Mouse (Mus musculus) kidney, postnatal 25 days (tissue): ENCODE results near the gene Sec24c.

Source experiments
- DNase-seq, 2 experiments: peaks; one replicate each; pipeline ENCODE4 v3.0.0; 2021; ENCODE audit warnings: mixed read lengths in 2 of 2

Gene Sec24c

DNA sequence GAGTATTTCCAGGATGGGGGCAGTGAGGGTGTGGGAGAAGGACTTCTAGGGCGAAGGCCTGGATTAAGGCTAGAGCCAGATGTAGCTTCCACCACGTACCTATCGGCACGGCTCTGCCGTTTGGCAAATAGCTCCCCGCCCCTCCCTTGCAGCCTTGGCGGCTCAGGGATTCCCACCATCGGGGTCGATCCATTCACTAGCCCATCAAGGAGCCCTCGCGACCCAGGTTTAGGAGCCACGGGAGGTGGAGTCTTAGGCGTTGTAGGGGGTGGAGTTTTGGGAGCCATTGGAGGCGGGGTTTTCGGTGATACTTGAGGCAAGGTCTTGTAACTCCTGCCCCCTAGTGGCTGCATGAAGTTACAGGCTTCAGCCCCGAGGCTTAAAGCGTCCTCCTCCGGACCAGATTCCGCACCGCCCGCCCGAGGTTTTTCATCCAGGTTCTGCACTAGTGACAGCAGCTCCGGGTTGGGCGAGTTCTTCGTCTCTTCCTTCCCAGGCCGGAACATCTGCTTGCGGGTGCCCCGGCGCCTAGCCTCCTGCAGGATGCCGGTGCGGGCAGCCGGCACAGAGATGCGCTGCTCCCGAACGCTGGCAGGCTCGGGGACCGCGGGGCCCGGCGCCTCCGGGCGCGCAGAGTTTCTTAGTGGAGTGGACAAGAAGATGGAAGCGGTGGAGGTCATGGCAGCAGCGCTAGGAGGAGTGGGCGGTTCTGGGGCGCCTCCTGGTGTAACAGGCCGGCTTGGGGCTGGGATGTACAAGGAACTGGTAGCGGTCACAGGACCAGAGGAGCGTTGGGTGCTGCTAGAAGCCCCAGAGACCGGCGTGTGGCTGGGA, 13.1 kb upstream of the Sec24c start:
- peak; percentile 96 to 98 for DNase-seq

DNA sequence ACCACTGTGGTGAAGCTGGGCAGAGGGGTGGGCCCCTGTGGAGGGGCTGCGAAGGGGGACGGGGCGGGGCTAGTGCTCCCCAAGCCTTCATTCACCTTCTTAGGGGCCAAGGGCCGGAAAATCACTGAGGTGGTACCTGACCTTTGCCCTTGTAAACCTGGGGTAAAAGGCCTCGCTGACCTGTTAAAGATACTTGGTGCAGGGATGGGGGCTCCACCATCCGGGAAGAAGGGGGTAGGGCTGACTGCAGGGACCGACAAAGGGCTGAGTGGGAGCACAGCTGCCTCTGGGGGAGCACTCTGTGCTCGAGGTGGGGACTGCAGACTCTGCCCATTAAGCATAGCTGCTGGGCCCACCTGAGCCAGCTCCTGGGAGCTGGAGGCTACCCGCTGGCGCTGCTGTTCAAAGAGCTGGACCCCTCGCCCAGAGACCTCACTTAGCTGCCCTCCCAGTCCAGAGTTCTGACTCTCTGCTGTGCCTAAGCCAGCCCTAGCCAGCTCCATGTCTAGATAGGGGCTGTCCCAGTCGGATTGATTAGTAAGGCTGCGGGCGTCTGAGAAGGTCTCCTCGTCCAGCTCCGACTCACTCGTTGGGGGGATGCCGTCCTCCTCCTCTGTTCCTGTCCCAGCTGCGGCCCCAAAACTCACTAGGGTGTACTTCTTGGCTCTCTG, 12.3 kb upstream of the Sec24c start:
- DNase-seq = peak in 1 of 2 experiments; percentile 83

DNA sequence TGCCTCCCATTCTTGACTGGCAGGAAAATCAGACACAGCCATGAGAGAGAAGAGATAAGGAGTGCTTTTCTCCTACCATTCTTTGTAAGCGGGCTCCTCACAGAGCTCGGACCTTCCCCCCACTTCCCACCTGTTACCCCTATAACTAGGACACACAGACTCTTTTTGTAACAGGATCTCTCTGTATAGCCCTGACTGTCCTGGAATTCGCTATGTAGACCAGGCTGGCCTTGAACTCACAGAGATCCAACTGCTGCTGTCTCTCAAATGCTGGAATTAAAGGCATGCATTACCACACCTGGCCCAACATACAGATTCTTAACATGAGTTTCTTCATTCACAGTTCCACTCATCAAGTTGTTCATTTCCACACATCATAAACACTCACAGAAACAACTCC, 11.4 kb upstream of the Sec24c start:
- no peak for DNase-seq

DNA sequence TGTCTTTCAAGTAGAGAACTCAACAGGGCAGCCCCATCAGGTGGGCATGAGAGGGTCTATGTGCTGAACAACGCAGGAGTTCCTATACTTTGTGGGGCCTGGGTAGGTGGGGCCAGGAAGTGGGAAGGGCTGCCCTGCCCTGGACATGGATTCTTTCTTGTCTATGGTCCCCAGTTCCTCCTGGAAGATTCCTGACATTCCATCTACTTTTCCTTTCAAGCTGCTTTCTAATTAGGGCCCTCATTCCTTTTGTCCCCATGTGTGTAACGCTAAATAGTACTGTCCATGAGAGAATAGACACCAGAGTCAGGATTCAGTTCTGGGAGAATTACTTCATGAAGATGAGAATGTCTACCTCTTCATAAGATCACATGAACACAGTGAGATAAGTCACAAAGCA, 10.5 kb upstream of the Sec24c start:
- no peak for DNase-seq

DNA sequence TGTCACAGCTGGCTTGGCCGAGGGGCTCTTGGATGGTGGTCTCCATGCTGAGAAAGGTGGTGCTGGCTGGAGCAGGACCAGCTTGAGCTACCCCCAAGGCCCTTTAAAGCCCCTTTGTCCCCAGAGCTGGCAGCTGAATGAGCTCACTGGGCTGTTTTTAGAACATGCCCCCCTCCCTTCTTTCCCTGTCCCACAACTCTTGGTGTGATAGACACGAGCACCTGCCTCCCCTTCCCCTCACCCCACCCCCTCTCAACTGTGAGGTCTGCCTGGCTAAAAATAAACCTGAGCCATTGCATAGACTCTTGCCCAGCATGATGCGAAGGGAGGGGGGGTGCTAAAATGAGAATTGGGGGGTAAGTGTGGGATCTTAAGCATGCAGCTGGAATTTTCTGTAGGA, 9.7 kb upstream of the Sec24c start:
- no peak for DNase-seq

DNA sequence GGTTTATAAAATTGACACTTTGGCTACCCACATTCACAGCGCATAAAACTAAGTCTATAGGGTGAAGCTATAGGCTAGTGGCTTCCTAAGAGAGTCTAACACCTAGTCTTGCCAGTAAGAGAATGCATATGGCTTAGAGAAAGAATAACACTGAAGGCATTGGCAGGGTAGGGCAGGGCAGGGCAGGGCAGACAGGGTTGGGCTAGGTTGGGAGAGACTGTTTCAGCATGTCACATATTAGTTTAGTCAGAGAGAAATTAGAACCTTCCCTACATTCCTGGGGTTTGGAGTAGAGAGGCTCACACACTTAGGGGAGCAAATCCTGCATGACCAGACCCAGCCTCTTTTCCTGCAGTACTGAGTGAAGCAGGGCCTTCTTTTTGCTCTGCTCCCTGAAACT, 6.6 kb upstream of the Sec24c start:
- no peak for DNase-seq

DNA sequence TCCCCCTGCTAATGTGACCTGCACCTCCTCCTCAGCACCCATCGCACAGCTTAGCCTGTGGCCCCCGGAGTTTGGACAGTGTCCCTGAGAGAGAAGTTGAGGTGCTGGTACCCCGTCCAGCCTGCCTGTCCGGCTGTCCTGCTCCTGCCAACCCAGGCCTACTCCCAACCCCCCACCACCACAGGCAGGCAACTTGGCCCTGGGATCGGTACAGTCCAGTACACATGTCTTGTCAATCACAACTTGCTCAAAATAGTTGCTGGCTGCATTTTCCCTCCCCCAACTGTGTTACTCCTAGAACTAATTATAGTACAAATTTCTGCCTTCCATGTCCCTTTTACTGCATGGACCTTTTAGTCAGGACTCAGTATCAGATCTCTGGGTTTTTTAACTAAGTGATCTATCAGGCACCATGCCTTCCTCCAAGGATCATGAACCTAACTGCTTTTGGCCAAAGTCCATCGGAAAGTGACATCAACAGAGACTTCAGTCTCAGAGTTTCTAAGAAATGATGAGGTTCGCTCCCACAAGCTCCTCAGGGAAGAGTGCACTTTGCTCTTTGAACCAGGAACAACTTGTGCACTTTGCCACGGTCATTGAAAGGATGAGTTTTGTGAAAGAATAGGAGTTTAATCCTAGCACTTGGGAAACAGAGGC, 5.8 kb upstream of the Sec24c start, which contains the start of gene Synpo2l:
Gene Synpo2l, minus strand, starts transcription at position 201 of the 657 bp plus-strand sequence.
- peak; percentile 64 to 83 for DNase-seq

DNA sequence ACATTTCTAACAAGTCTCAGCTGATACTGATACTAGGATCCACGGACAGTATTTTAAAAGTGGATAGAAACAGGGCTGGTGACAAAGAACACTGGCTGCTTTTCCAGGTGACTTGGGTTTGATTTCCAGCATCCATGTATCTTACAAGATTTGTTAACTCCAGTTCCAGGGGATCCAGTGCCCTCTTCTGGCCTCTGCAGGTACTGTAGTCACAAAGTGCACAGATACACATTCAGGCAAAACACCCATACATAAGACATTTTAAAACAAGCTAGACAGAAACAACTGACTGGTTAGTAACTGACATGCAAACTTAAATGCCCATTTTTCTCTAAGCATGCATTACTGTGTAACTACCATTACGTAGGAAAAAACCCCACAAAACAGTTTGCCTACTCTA, 1.1 kb upstream of the Sec24c start:
- DNase-seq = peak; percentile 62 to 70

DNA sequence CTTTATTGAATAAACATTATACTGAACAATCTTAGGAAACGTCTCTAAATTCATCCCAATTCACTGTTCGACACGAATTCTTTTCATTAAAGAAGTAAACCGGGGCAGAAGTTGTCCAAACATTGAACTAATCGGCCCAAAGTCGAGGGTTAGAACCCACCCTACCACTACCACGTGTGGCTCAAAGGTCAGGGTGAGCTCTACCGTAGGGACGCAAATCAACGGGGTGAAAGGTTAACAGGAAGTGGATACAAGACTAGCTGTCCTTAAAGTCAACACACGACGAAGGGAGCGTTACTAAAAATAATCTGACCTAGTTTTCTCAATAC, 409 bp upstream of the Sec24c start:
- DNase-seq = peak; percentile 75 to 87

DNA sequence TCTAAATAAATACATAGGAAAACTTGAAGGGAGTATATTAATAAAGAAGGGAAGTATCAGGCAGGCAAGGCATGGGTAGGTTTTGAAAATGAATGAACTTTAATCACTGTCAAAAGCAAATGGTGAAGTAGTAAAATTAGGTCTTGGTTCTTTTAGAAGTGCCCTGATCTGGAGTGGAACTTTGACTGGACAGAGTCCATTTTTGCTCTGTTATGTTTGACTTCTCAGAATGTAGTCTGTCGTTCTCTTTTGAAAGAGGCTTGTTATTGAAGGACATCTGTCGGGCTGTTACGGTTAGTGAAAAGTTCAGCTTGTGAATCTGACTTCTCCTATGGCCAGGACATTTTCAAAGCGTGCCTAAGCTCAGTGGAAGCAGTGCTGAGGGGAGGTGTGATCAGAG, 3.8 kb downstream of the Sec24c start:
- no peak for DNase-seq

DNA sequence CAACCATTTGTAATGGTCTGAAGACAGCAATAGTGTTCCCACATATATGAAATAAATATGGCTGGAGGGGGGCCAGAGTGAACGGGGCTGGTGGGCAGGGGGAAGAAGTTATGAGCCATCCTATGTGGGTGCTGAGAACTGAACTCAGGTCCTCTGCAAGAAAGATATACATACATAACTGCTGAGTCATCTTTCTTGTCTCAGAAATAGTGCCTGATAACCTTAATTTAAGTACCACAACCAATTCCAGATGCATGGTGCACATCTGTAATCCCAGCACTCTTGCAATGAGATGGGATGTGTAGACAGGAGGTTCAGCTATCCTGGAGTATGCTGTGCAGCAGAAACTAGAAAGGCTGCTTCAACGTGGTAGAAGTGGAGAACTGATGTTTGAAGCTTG, 7.6 kb downstream of the Sec24c start:
- DNase-seq = no peak

DNA sequence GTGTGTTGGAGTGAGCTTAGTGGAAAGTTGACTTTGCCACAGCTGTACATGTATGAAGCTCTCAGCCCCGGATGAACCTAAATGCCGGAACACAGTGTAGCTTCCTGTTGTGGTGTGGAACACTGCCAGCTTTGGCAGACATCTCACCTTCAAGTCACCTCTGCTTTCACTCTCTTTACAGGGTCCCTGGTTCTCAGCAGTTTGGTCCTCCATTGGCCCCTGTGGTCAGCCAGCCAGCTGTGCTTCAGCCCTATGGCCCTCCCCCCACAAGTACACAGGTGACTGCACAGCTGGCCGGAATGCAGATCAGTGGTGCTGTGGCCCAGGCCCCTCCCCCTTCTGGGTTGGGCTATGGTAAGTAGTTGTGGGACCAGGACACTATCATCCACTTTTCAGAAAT, 8.4 kb downstream of the Sec24c start:
- DNase-seq = peak; percentile 63 to 82

DNA sequence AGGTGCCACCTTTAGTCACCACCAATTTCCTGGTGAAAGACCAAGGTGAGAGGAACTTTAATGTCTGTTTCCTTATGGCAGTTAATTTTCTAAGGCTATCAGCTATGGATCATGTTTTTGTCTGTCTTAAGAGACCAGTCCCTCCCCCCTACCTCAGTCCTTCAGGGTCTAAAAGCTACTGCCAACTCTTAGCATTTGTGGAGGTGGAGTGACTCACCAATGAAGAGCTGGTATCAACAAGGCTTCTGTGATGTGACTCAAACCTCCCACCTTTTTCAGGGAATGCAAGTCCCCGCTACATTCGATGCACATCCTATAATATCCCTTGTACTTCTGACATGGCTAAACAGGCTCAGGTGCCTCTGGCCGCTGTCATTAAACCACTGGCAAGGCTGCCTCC, 12.5 kb downstream of the Sec24c start:
- no peak for DNase-seq

DNA sequence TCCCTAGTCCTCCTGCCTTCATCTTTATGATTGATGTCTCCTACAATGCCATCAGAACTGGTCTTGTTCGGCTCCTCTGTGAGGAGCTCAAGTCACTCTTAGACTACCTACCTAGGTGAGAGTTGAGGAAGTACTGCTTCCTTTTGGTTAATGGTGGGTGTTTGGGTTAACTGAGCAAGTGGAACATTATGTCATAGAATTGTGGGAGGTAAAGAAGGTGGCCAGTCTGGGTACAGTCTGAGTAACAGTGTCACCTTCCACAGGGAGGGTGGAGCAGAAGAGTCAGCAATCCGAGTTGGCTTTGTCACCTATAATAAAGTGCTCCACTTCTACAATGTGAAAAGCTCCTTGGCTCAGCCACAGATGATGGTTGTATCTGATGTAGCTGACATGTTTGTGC, 14.9 kb downstream of the Sec24c start:
- no peak for DNase-seq

DNA sequence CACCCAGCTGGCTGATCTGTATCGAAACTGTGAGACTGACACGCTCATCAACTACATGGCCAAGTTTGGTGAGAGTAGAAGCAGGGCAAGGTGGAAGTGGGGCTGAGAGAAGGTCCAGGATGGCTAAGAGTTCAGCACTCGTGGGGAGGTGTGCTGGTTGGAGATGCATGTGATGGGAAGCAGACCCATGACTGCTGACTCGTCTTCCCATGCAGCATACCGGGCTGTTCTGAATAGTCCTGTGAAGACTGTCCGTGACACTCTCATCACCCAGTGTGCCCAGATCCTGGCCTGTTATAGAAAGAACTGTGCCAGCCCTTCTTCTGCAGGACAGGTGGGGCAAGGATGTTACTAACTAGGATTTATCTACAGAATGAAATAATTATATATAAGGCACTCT, 17.7 kb downstream of the Sec24c start:
- DNase-seq = no peak

DNA sequence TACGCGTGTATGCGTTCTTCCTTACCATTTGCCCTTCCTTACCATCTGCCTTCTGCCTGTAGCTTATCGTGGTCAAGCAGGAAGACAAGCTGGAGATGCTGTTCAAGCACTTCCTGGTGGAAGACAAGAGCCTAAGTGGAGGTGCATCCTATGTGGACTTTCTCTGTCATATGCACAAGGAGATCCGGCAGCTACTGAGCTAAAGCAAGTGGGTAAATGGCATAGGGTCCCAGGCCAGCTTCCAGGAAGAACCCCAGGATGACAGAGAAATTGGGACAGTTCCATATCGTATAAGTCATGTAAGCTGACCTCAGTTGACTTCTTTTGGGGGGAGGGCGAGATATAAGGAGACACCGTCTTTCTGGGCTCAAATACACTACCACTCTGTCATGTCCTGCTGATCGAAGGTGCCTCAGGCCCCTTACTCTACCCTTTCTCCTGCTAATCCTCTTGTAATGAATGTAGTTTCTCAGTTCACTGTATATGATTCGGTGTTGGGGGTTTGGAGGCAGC, 19.5 kb downstream of the Sec24c start:
- DNase-seq = no peak

DNA sequence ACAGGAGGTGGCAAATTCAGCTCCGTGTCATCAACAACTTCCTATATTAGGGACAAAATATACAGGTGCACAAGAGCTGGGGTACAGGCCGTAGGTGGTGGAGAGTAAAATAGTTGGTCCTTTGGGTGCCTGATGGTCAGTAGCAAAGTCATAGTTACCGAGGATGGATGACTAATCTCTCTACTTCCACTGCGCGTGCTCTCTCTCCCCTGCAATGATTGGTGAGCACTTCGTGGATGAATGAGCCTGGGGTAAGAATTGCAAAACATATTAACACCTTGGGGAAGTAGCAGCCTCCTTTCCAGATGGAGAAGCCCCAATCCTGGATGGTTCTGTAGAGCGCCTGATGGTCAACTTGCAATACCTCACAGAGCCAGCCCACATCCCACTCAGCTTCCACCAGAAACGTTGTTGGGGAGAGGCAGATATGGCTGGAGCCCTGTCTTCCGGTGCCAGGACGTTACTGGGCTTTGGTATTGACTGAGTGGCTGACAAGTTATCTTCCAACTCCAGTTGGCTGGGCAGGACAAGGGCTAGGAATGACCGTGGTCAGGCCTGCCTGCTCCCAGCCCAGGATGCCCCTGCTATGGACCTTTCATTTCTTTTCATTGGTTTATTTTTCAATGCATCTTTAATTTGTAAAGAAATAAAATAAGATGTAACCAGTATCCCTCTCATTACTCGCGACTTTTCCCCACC, 20.2 kb downstream of the Sec24c start:
- DNase-seq = no peak

DNA sequence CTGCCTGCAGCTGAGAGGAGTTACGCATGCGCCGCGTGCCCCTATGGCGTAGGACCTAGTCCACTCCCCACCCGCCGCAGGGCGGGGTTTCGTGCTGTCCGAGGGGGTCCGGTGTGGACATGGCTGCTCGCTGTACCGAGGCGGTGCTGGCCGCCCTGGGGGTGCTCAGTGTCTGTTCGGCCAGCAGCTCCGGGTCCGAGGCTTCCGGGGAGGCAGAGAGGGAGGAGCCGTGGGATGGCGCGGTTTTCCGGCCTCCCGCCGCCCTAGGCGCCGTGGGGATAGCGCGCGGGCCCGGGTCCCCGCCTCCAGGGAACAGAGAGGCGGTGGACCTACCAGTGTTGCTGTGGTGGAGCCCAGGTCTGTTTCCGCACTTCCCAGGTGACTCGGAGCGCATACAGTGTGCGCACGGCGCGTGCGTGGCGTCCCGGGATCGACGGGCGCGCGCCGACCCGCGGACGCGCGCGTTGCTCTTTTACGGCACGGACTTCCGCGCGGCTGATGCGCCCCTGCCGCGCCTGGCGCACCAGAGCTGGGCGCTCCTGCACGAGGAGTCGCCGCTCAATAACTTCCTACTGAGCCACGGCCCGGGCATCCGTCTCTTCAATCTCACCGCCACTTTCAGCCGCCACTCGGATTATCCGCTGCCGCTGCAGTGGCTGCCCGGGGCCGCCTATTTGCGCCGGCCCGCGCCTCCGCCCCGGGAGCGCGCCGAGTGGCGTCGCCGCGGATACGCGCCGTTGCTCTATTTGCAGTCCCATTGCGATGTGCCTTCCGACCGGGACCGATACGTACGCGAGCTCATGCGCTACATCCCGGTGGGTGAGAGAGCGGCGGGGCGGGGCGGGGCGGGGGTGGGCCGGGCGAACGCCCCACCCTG, 21.0 kb downstream of the Sec24c start, which contains the start of gene Fut11:
Gene Fut11, plus strand, starts transcription at position 85 of the 877 bp plus-strand sequence.
- DNase-seq = peak; percentile 87 to 93

DNA sequence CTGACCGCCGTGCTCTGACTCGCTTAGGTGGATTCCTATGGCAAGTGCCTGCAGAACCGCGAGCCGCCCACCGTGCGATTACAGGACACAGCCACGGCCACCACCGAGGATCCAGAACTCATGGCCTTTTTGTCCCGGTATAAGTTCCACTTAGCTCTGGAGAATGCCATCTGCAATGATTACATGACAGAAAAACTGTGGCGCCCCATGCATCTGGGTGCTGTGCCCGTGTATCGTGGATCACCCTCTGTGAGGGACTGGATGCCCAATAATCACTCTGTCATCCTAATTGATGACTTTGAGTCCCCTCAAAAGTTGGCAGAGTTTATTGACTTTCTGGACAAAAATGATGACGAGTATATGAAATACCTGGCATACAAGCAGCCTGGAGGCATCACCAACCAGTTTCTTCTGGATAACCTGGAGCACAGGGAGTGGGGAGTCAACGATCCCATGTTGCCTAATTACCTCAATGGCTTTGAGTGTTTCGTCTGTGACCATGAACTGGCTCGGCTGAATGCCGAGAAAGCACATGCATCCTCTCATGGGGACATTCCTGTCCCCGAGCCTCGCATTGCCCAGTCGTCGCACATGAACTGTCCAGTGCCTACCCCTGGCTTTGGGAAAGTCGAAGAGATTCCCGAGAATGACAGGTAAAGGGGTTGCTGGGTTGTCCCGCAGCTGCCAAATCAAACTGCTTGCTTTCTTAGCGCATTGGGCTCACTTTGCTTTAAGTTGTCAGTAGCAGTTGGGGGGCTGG, 21.8 kb downstream of the Sec24c start:
- peak in 1 of 2 experiments; percentile 49 for DNase-seq

DNA sequence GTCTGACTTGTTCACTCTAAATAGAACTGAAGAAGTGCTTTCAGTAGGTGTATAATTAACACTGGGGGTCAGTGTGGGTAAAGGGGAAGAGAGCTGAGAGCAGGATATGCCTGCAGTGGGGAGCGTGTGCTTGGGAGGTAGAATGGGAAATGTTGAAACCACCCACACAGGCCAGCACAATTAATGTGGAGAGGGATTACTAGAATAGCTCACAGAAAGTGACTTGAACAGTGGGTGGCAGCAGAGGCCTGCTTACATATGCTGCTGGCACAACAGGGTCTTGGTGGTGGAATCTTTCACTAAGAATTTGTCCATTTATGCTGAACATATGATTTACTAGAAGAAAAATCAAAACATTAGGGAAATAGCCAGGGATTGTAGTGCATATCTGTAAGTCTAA, 22.9 kb downstream of the Sec24c start:
- peak; percentile 59 to 61 for DNase-seq

DNA sequence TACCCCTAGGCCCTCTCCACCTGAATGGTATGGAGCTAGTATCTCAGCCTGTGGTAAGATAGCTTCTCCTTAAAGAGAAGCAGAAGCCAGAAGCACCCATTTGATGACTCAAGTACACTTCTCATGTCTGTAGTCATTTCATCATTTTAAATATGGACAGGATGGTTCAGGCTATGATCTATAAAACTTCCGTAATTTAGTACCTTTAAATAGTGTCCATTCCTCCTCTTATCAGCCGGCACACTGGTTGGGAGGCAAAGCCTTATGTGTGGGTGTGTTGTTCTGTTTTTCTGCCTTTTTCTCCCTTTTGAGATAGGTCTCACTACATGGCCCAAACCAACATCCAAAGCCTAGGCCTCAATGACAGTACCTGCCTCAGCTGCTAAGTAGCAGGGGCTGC, 24.4 kb downstream of the Sec24c start:
- no peak for DNase-seq
